19 mouse cellular contexts compared by ENCODE assay signal in the genomic region with DNA sequence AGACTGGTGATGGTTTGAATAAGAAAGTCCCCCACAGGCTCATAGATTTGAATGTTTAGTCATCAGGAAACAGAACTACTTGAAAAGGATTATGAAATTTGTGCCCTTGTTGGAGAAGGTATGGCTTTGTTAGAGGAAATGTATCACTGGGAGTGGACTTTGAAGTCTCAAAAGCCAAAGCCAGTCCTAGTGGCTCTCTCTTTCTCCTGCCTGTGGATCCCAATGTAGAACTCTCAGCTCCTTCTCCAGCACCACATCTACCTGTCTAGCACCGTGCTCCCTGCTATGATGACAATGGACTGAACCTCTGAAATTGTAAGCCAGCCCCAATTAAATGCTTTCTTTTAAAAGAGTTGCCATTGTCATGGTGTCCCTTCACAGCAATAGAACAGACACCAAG. TPM values are rescaled to one million over a fixed set of nuclear protein-coding genes. Genes with fewer than 3 reads are reported as not detected.
DNase-seq lines count a peak whose midpoint lies in the region; ATAC-seq lines count a peak whose summit lies in the region.
"Had no signal": no experiment of that assay in that cellular context is flagged by ENCODE, and none has a peak within 500 bp of the region (broad histone marks: within the 10 kb centered on the region; RNA-seq: fewer than 3 reads in every experiment).

No protein-coding gene starts in this region.

- WGBS in midbrain, embryonic 11.5 days: 84% methylated on average over 1 of the region's 1 CpGs
- WGBS in midbrain, embryonic 10.5 days: 88% methylated on average over 1 of the region's 1 CpGs

- H3K4me2 ChIP-seq in midbrain, embryonic 11.5 days: no peak overlapping the region

- H3K4me3 ChIP-seq in midbrain, embryonic 11.5 days (ENCODE audit: low read depth, low read length): no peak overlapping the region
- no peak overlapping the region for H3K4me3 ChIP-seq in midbrain, embryonic 10.5 days

- H3K27me3 ChIP-seq in midbrain, embryonic 11.5 days (ENCODE audit: control insufficient read depth, insufficient read depth, low read length): no peaks in the 10 kb centered on the region
- no peaks in the 10 kb centered on the region for H3K27me3 ChIP-seq in midbrain, embryonic 10.5 days (ENCODE audit: low read depth, poor library complexity, severe bottlenecking)
- H3K27me3 ChIP-seq: CH12.LX, Patski had no signal

- no peak for ATAC-seq in midbrain, embryonic 11.5 days (ENCODE audit: low FRiP score)
- ATAC-seq: activated CD4-positive, CD25-positive, alpha-beta regulatory T cell, adult 4 months; CD4-positive, CD25-positive, alpha-beta regulatory T cell, adult 4 months; Patski had no signal

- no peak overlapping the region for H3K9ac ChIP-seq in midbrain, embryonic 11.5 days (ENCODE audit: low read length)

- H3K27ac ChIP-seq in midbrain, embryonic 11.5 days (ENCODE audit: low read depth, low read length): no peak overlapping the region
- no peak overlapping the region for H3K27ac ChIP-seq in midbrain, embryonic 10.5 days (replicated peaks)

- intact Hi-C loops in heart, postnatal 14 days (cut with DNase I): no loop called here

- H3K9me3 ChIP-seq in midbrain, embryonic 11.5 days (ENCODE audit: control insufficient read depth, low read length): no peaks in the 10 kb centered on the region
- H3K9me3 ChIP-seq in midbrain, embryonic 10.5 days (replicated peaks): no peaks in the 10 kb centered on the region
- H3K9me3 ChIP-seq: G1E had no signal

- peak; percentile 76 for DNase-seq in heart, adult 11 months
- DNase-seq in heart, postnatal 14 days: no peak
- peak; percentile 72 for DNase-seq in midbrain, embryonic 11.5 days (ENCODE audit: low spot score, missing footprints)
- DNase-seq in midbrain, embryonic 10.5 days (ENCODE audit: low spot score): no peak
- DNase-seq: adrenal gland, adult 2 months; adrenal gland, adult 8-10 months; adrenal gland, postnatal 10 days; adrenal gland, postnatal 14 days; adrenal gland, postnatal 25 days; adrenal gland, postnatal 36 days; B cell, adult 2 months; cerebellum, adult 11 months; cerebellum, adult 11-12 months; cerebellum, adult 18-20 months had no signal

- no peaks in the 10 kb centered on the region for H3K36me3 ChIP-seq in midbrain, embryonic 11.5 days (ENCODE audit: control insufficient read depth, insufficient read depth, low read length)
- no peaks in the 10 kb centered on the region for H3K36me3 ChIP-seq in midbrain, embryonic 10.5 days
- H3K36me3 ChIP-seq: G1E had no signal

- H3K4me1 ChIP-seq in midbrain, embryonic 11.5 days (ENCODE audit: control insufficient read depth, insufficient read depth, low read length): no peaks in the 10 kb centered on the region
- H3K4me1 ChIP-seq in midbrain, embryonic 10.5 days: no peaks in the 10 kb centered on the region

RNA-seq across cellular contexts. Expression of gene Atp1b3, which starts 12.9 kb away (rescaled TPM):
- 10 to 100 TPM; 70.8 to 72.2 TPM for total RNA-seq in heart, postnatal 14 days (2021)
- 194 and 208 TPM in 2 replicates for polyA plus RNA-seq in midbrain, embryonic 11.5 days (2014; fragmentation: Nextera tagmentation; extraction: Ambion mirVana)
- polyA plus RNA-seq in midbrain, embryonic 10.5 days (2016; fragmentation: Nextera tagmentation; extraction: Ambion mirVana): 175 and 184 TPM in 2 replicates

Comparison
In these comparisons a context has a peak if more than half of its experiments do, and no peak if none do; other contexts are left out.
1. DNase-seq: peak in heart, adult 11 months (single experiment) and midbrain, embryonic 11.5 days (single experiment); none in heart, postnatal 14 days (0 of 2) and midbrain, embryonic 10.5 days (single experiment).